Mouse (Mus musculus) frontal cortex, adult (tissue): Measurements from ENCODE around the gene Gpr107.
"Not testable (repeated sequence)": the region's sequence is repeated elsewhere in the genome, so short reads cannot be mapped to it uniquely, and the experiment has no call there.

Experiments
- ATAC-seq: cut with Nextera tagmentation; 2 replicates; pipeline ENCODE4 v1.9.2; 2017; ENCODE audit warnings: mild to moderate bottlenecking, moderate library complexity, mixed read lengths; ENCODE audit not compliant: low TSS enrichment

Gpr107 gene

DNA sequence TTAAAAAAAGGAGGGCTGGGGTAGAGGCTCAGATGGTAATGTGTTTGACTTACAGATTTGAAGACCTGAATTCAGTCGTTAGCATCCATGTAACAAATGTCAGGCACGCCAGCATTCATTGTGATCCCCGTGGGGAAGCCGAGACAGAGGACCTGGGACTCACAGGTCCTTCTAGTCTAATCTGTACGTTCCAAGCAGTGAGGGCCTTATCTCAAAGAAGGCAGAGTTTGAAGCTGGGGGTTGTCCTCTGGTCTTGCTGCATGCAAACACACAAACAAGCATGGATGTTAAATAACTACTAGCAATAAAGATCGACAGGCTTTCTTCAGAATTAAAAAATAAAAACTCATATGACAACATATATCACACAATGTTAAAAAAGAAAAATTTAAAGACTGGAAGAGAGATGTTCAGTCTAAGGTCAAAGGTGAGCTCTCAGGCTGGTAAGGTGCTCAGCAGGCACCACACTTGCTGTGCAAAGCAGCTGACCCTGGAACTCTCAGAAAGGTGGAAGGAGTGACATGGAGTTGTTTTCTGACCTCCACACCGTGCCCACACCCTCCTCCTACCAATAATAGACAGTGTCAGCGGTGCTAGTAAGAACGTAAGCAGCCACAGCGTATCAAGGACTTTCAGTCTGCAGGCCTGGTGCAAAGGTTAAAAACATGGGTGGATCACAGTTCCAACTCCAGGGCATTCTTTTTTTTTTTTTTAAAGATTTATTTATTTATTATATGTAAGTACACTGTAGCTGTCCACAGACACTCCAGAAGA, 8.2 kb downstream of the Gpr107 start:
- no peak for ATAC-seq

DNA sequence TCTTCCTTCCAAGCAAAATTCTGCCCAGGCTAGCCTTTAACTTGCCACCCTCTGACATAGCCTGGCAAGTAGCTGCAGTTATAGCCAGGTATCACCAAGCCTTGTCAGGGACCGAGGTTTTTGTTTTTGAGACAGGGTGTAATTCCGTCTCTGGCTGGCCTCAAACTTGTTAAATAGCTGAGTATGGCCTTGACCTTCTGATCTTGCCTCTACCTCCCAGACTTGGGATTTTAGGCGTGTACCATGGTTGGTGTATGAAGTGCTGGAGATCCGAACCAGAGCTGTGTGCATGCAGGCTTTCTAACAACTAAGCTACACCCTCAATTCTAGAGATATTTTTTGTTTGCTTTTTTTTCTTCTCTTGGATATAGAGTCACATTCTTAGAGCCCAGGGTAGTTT, 9.5 kb downstream of the Gpr107 start:
- ATAC-seq = no peak

DNA sequence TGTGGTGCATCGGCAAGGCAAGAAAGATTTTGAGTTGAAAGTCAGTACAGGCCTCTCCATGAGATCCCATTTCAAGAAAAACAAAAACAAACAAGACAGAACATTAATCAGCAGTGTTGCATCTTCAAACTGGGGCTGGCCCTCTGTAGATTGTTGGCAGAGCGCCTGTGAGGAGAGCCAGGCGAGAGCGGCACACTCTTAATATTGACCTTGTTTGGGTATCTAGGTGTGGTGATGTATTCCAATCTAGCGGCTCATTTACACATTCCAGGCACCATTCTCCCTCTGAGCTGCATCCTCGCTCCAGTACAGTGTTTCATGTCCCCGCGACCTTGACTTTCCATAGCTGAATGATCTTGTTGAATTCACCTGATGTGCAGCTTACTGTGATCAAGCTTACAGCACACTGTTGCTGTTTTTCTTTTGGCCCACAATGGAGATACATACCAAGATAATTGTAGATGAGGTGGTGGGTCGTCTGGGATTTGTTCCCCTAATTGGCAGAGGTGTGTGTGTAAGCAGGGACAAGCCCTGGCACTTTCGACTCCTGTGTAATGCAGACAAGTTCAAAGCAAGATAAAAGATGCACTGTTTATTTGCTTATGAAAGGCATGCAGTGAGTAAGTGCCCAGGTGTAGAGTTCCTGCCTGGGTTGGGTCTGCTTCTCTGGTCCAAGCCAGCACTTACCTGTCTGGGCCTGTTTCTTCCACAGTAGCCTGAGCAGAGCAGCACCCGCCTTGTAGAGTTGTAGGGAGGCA, 11.4 kb downstream of the Gpr107 start:
- ATAC-seq = no peak

DNA sequence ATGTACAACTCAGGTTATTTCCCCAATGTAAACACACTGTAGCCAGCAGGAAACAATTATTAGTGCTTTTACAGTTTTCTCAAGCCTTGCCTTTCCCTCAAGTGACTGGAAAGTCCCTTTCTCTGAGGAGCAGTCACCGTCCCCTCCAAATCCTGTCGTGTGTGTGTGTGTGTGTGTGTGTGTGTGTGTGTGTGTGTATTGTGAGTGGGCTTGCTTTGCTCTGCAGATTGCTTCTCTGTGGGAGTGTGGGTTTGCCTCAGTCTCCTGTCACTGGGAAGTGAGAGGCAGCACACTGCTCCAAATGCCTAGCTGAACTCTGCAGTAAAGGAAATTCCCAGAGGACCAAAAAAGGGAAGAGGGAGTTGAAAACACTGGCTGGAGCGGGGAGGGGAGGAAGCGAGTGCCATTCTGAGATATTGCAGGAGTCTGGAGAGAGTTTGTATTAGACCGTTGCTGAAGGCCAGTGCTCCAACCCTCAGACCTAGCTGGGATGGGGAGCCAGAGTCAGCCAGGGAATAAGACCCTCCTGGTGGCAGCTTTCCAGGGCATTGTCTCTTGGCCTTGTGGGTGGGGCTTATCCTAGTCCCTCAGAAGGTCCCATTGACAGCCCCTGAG, 12.8 kb downstream of the Gpr107 start:
- ATAC-seq = peak; percentile 93

DNA sequence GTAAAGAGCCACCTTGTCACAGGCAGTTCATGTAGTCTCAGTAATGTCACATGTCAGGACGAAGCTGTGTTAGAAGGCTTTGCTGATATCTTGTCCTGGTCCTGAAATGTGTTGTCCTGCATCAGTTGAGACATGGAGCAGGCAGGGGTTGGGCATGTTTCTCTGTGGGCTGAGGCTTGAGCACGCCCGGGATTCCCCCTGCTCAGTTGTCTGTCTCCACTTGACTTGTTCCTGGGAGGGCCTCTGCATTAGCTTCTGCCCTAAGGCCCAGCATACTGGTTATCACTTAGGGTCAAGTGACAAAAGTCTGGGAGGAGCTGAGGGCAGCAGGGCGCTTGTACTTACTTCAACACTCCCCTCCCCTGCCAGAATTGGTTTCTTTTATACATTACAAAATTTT, 13.4 kb downstream of the Gpr107 start:
- ATAC-seq = no peak

DNA sequence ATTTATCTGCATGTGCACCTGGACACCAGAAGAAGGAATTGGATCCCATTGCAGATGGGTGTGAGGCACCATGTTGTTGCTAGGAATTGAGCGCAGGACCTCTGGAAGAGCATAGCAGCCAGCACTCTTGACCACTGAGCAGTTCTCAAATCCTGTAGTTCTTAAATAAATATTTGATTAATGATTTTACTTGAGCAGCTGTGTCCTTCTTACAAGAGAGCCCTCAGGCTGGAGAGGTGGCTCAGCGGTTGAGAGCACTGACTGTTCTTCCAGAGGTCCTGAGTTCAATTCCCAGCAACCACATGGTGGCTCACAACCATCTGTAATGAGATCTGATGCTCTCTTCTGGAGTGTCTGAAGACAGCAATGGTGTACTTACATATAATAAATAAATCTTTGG, 15.5 kb downstream of the Gpr107 start:
- ATAC-seq = not testable (repeated sequence)

DNA sequence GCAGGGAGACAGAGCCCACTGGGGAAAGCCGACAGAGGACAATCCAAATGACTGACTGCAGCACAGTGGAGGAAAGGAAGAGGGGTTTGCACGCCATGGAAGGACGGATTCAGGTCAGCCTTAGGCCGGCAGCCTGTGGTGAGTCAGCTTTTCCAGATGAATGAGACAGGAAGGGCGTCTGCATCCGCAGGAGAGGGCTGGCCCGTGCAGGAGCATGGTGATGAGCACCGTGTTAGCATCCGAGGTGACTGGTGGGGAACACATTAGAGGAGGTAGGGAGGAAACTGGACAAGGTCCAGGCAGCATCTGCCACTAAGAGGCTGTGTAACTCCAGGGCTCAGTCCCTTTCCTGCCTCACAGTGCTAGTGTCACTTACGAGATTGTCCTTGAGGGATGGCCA, 16.9 kb downstream of the Gpr107 start:
- no peak for ATAC-seq

DNA sequence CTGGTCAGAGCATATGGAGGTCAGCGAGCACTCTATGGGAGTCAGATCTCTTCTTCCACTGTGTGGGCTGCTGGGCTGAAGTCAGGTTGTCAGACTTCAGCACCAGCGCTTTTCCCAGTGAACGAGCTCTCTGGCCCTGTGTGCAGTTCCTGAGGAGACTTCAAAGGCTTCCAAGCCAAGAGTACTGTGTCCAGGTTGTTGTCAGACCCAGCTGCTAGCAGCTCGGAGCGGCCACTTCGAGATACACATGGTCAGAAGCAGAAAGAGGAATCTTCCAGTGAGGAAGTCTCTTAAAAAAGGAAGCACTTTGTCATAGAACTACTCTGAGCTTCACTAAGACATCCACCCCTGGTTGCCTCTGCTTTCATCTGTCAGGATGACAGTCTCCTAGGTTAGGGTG, 18.0 kb downstream of the Gpr107 start:
- ATAC-seq = no peak

DNA sequence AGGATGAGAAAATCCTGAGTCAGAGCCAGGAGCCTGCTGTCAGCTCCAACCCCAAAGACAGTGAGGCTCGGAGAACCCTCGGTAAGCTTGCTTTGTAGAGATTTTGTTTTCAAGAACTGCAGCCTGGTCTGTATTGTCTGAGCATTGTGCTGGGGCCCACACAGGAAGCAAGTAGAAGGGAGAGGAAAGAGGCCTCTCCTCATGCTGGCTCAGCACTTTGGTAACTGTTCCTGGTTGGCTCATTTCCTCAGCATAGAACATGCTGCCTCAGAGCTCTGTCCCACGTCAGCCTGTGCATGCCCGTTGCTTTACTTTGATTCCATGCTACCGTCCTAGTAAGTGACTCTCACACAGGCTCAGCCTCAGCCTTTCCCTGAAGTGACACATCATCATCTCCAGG, 19.9 kb downstream of the Gpr107 start:
- ATAC-seq = no peak; the same call in 1 of the 2 replicates

DNA sequence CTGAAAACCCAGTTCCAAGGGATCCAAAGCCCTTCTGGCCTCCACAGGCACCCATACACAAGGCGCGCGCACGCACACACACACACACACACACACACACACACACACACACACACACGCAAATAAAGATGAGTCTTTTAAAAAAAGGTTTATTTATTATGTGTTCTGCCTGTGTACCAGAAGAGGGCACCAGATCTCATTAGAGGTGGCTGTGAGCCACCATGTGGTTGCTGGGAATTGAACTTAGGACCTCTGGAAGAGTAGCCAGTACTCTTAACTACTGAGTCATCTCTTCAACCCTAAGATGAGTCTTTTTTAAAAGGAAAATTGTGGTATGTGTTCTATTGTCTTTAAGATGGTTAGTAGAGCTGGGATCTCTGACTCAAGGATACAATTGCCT, 20.4 kb downstream of the Gpr107 start:
- ATAC-seq = no peak

DNA sequence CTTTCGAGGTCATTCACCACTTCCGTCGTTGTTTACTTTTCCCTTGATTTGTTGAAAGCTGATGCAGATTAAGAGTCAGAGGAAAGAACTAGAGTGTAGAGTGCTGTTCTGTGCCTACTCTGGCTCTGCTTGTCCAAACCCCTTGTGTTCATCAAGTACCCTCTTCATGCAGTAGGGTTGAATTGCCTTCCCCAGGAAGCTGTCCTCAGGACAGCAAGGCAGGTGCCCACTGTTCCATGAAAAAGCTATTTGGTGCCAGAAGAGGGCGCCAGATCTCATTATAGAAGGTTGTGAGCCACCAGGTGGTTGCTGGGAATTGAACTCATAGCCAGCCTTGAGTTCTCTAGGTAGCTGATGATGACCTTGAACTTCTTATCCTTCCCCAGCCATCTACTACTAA, 21.2 kb downstream of the Gpr107 start:
- no peak for ATAC-seq

DNA sequence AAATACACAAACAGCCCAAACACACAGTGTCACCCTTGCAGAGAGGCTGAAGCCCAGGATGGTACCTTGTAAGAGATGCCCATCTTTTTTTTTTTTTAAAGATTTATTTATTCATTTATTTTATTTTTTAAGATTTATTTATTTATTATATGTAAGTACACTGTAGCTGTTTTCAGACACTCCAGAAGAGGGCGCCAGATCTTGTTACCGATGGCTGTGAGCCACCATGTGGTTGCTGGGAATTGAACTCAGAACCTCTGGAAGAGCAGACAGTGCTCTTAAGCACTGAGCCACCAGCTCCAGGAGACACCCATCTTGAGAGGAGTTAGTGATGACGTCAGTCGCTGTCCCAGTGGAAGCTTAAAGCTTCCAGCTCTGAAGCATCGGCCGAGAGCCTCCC, 26.5 kb downstream of the Gpr107 start:
- ATAC-seq = not testable (repeated sequence)

DNA sequence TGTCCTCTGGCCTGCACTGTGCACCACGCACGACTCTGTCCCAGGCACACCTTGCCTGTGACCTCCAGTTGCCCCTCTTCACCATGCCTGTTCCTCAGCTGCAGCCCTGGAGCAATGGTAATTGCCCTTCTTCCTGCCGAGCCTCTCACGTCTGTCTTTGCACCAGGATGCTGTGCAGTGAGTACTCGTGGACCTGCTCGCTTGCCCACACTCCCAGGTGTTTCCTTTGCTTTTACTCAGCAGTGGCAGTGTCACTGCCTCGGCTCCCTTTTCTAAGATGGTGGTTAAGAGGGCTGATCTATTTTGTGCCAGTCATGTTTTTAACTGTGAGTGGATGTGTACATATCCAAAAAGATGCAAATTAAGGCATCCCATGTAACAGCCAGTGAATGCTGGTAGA, 27.4 kb downstream of the Gpr107 start:
- ATAC-seq = no peak

DNA sequence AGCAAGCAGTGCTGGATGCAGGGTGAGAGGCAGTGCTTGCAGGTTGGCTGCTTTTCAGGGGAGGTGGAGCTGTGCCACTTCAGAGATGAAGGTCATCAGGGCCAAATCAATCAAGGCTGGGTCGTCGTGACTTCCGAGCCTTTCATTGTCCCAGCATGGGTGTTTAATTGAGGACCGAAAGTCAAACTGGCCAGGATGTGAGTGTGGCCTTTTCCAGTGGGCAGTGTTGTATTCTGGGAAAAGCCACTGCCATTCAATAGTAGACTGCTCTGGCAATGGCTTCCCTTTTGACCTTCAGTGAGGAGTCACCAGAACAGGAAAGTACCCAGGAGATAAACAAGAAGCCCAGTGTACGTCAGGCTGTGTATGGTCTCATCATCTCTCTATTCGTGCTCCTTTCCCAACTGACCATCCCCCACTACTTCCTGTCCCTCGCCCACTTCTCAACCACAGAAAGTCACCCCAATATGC, 28.0 kb downstream of the Gpr107 start:
- no peak for ATAC-seq

DNA sequence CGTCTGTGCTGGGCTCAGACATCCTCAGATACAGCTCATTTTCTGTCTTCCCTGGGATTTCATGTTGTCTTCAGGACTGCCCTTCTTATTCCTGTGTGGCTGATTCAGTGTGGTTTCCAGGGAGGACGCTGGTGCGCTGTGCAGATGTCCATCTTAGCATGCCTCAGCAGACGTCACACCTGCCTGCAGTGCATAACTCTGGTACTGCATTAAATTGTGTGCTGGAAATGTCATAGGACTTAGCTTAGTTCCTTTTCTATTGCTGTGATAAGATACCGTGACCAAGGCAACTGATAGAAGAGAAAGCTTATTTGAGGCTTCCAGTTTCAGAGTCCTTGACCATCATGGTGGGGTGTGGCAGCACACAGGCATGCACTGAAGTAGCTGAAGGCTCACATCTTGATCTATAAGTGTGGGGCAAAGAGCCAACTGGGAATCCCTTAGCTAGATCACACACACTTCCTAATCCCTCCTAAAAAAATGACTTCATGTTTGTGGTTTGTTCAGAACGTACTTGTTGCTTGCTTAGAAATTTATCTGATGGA, 30.7 kb downstream of the Gpr107 start:
- no peak for ATAC-seq

DNA sequence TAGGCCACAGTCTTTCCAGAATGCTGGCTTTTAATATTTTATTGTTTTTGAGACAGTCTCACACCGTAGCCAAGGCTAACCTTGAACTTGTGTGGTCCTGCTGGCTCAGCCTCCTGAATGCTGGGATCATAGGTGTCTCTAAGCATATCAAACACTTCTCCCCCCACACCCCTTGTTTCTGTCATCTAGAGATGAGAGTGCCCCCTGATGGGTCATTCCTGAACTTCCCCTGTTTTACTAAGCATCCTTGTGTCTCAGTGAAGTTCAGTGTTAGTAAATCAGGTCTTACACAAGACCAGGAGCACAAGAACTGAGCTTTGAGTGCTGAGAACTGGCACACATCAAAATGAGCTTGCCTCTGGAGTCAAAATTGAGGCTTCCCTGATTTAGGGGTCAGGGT, 31.7 kb downstream of the Gpr107 start:
- ATAC-seq = no peak

DNA sequence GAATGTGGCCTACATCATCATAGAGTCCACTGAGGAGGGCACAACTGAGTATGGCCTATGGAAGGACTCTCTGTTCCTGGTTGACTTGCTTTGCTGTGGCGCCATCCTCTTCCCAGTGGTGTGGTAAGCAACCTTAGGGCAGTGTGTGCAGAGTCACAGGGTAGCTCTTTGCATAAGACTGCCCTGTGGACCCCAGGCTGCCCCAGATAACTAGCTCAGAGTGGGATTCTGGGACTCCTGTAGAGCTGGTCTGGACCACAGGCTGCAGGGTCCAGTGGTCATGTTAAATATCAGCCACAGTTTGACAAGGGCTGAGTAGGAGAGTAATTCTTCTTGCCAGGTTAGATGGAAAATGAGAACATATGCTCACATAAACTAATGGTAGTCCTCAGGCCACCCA, 36.6 kb downstream of the Gpr107 start:
- no peak for ATAC-seq

DNA sequence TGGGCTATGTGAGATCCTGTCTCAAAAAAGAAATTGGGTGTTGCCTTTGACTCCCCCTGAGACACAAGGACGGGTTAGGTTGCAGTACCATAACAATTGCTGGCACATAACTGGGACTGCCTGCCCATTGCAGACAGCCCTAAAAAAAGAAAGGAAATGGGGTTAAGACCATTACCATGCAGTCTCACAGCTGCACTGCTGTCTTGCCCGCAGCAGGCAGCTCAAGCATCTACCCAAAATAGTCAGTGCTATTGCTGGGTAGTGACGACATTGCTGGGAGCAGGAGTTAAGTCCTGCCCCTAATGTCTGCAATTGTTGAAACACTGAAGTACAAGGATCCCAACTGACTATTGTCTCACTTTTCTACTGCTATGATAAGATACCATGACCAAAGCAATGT, 37.5 kb downstream of the Gpr107 start:
- no peak for ATAC-seq

DNA sequence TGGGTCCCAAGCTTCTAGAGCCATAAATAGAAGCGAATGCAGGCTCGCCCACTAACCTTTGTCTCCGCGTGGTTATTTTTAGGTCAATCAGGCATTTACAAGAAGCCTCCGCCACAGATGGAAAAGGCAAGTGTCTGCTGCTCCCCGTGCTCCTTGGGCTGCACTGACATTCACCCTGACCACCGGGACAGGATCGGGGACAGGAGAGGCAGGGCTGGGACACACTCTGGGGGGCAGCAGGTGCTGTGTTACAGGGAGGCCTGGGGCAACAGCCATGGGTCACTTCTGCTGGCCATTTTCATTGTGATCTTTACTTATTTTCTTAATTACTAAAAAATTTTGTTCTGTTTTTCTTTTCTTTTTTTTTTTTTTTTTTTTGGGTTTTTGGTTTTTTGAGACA, 39.6 kb downstream of the Gpr107 start:
- ATAC-seq = no peak

DNA sequence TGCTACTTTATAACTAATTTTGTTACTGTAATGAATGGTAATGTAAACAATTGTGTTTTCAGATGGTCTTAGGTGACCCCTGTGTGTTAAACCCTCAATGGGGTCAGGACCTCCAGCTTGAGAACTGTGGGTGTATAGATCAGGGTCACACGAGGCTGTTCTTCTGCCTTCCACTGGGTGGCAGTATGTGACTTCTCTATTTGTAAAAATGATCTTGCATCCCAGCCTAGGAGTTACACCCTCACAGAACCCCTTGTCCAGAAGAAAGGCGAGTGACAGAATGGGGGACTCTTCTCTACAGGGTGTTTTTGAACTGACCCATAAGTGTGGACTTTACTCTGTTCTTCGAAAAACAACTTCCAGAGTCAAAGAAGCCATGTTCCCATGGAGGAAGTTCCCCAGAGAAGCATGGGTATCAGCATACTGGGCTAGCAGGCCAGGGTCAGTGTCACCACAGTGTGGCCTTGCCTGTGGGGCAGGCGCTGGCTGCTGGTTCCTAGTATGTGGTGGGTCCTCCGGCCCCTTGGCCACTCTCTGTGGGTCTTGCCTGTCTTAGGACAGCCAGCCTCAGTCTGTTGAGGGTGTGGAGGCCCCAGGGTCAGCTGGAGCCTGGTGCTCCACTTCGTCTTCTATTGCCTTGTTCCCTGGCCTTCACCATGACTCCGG, 42.4 kb downstream of the Gpr107 start:
- peak; percentile 6; the same call in 1 of the 2 replicates for ATAC-seq

DNA sequence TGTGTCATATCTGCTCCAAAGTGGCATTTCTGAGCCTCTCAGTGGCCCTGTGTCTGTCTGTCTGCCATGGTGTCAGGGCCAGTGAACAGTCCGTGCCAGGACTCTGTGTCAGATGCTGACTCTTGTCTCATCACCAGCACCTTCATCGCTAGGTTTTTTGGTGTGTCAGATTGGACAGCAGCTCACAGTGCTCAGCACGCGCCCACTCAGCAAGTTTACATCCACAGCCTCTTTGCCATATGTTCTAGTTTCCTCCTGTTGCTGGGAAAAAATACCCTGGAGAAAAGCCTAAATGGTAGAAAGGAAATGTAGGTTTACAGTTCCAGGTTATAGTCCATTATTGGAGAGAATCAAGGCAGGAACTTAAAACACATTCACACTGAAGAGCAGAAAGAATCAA, 46.5 kb downstream of the Gpr107 start:
- peak; percentile 88 for ATAC-seq

DNA sequence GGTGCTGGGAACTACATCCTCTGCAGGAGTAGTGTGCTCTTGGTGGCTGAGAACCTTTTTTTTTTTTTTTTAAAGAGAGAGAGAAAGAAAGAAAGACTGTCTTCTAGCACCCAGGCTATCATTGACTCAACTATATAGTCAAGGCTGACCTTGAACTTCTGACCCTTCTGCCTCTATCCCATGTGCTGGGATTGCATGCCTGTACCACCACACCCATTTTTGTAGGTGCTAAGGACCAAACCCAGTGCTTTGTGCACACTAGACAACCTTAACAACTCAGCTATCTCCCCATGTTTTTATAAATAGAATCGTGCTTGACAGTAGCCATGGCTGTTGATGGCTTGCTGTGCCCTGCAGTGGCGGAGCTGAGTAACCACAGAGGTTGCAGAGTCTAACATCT, 47.9 kb downstream of the Gpr107 start:
- ATAC-seq = no peak
